Mouse (Mus musculus): ENCODE results near the gene Atp2b4.

DNA sequence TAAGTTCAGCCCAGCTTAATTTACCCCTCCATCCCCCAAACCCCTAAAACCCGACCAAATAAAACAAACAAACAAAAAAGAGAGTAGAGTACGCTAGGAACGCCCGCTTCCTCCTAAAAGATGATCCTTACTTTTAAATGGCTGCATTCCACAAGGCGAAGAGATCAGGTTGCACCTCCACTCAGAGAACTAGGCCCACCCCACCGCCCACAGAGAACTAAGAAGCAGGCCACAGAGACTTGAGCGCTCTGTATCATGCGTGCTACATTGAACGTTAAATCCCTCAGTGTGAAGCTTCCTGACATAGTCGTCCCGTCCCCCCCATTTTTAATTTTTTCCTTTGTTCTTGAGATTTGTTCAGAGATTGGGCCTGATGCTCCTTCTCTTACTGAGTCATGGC is 68.0 kb downstream of the Atp2b4 start:
- TF ChIP-seq POLR2A (IDR thresholded peaks at IDR 0.05; ENCODE audit: borderline replicate concordance, extremely low read depth, low read depth, low read length) (no peak), CTCF (IDR thresholded peaks at IDR 0.05; ENCODE audit: insufficient read depth, low read length) (no peak)

Data from lung, adult 2 months (tissue).